Mouse (Mus musculus) thymus, adult 2 months (tissue): ENCODE results near the gene Zkscan4.

Source experiments
- CTCF ChIP-seq: fragments of 200-500 bp; IDR thresholded peaks from 2 replicates; pipeline ENCODE4 v1.5.1; 2012; ENCODE audit warnings: mild to moderate bottlenecking, control low read depth, low read length, moderate library complexity, borderline replicate concordance; ENCODE audit not compliant: control insufficient read depth, poor library complexity, insufficient read depth; ENCODE audit errors: extremely low read depth
- POLR2A ChIP-seq: fragments of 200-500 bp; IDR thresholded peaks from 2 replicates; pipeline ENCODE4 v1.6.1; 2012; ENCODE audit warnings: mild to moderate bottlenecking, low read length, control low read depth, moderate library complexity; ENCODE audit not compliant: control insufficient read depth, poor library complexity, insufficient read depth; ENCODE audit errors: extremely low read depth

- TF ChIP-seq POLR2A, result no peak
- no peak for TF ChIP-seq CTCF
These were observed 23.6 kb downstream of the Zkscan4 start for GRCm38 (mm10) chr13:21502296-21502695.
